Mouse (Mus musculus) kidney, adult 2 months (tissue): ENCODE results near the gene Elovl6. TPM values are rescaled to one million over a fixed set of nuclear protein-coding genes. Genes with fewer than 3 reads are reported as not detected.

Experiments used
- DNase-seq: peaks from one replicate; pipeline ENCODE4 v3.0.0; 2021
- H3K27ac ChIP-seq: fragments of 200-500 bp; 2 replicates; pipeline ENCODE4 v1.5.1; 2012; ENCODE audit warnings: low read depth, low read length, control low read depth, inconsistent platforms; ENCODE audit not compliant: insufficient read depth
- H3K27me3 ChIP-seq: fragments of 200-500 bp; replicated peaks from 2 replicates; pipeline ENCODE4 v1.6.1; 2012; ENCODE audit warnings: mild to moderate bottlenecking, moderate library complexity, low read length, inconsistent platforms; ENCODE audit not compliant: control insufficient read depth, insufficient read depth
- H3K36me3 ChIP-seq: fragments of 200-500 bp; 2 replicates; pipeline ENCODE4 v1.6.1; 2012; ENCODE audit warnings: mild to moderate bottlenecking, moderate library complexity, low read length, inconsistent platforms; ENCODE audit not compliant: control insufficient read depth, insufficient read depth
- H3K4me1 ChIP-seq: fragments of 200-500 bp; 2 replicates; pipeline ENCODE4 v1.6.1; 2011; ENCODE audit warnings: low read length; ENCODE audit not compliant: control insufficient read depth, insufficient read depth
- H3K4me3 ChIP-seq: fragments of 200-500 bp; 2 replicates; pipeline ENCODE4 v1.5.1; 2011; ENCODE audit warnings: mild to moderate bottlenecking, low read depth, low read length, control low read depth; ENCODE audit not compliant: insufficient read depth
- CTCF ChIP-seq: fragments of 200-500 bp; conservative IDR thresholded peaks from 2 replicates; pipeline ENCODE4 v1.5.1; 2011; ENCODE audit warnings: low read depth, mild to moderate bottlenecking, control low read depth, low read length, moderate library complexity, mixed read lengths; ENCODE audit not compliant: insufficient read depth, insufficient read length
- POLR2A ChIP-seq: fragments of 200-500 bp; IDR thresholded peaks from one replicate; pipeline ENCODE4 v1.6.1; 2011; ENCODE audit warnings: low read depth, low read length, control low read depth
- WGBS: fragments of 180-500 bp; shearing (Covaris S2); methylation state at CpG from one replicate; pipeline ENCODE4 v1.1.7; 2018; 5-methylcytosine and 5-hydroxymethylcytosine counted together
- polyA plus RNA-seq: library from polyadenylated mRNA; depleted of rRNA; stranded (reverse); fragments of >200 nt; gene quantifications from 2 replicates; pipeline ENCODE4 v1.2.3, GENCODE M21; 2012

Elovl6 gene
- polyA plus RNA-seq, 1 experiment: 73.0 TPM

- H3K4me3 ChIP-seq: no peak overlapping the region
- DNase-seq: peak; percentile 15
- no peak overlapping the region for H3K27ac ChIP-seq
- no peaks in the 10 kb centered on the region for H3K4me1 ChIP-seq
- TF ChIP-seq CTCF: no peak
- no peak for TF ChIP-seq POLR2A
- 32% methylated on average over 3 of the region's 3 CpGs for WGBS
- H3K27me3 ChIP-seq: no peaks in the 10 kb centered on the region
- no peaks in the 10 kb centered on the region for H3K36me3 ChIP-seq
These were observed 113.3 kb downstream of the Elovl6 start for GRCm38 (mm10) chr3:129645409-129645808.

GRCm38 (mm10) chr3:129646781-129647180, 114.6 kb downstream of the Elovl6 start:
- no peak overlapping the region for H3K4me3 ChIP-seq
- no peaks in the 10 kb centered on the region for H3K4me1 ChIP-seq
- no peak overlapping the region for H3K27ac ChIP-seq
- TF ChIP-seq POLR2A (no peak), CTCF (no peak)
- H3K36me3 ChIP-seq: no peaks in the 10 kb centered on the region
- 66% methylated on average over 5 of the region's 5 CpGs for WGBS
- DNase-seq: no peak
- H3K27me3 ChIP-seq: no peaks in the 10 kb centered on the region

- no peaks in the 10 kb centered on the region for H3K4me1 ChIP-seq
- no peaks in the 10 kb centered on the region for H3K36me3 ChIP-seq
- TF ChIP-seq CTCF (no peak), POLR2A (no peak)
- no peak overlapping the region for H3K27ac ChIP-seq
- no peak for DNase-seq
- no peaks in the 10 kb centered on the region for H3K27me3 ChIP-seq
- H3K4me3 ChIP-seq: no peak overlapping the region
- WGBS: 83% methylated on average over 10 of the region's 10 CpGs
These were observed 115.2 kb downstream of the Elovl6 start for GRCm38 (mm10) chr3:129647312-129647711.

- H3K36me3 ChIP-seq: no peaks in the 10 kb centered on the region
- no peak for DNase-seq
- 85% methylated on average over 5 of the region's 5 CpGs for WGBS
- no peak for TF ChIP-seq POLR2A
- no peak for TF ChIP-seq CTCF
- no peak overlapping the region for H3K4me3 ChIP-seq
- no peaks in the 10 kb centered on the region for H3K27me3 ChIP-seq
- H3K27ac ChIP-seq: no peak overlapping the region
- H3K4me1 ChIP-seq: no peaks in the 10 kb centered on the region
These were observed 116.4 kb downstream of the Elovl6 start for GRCm38 (mm10) chr3:129648598-129648997.

GRCm38 (mm10) chr3:129649586-129650292, 117.6 kb downstream of the Elovl6 start:
- Histone ChIP-seq H3K27me3 (no peaks in the 10 kb centered on the region), H3K27ac (no peak overlapping the region), H3K4me3 (no peak overlapping the region), H3K36me3 (no peaks in the 10 kb centered on the region), H3K4me1 (no peaks in the 10 kb centered on the region)
- DNase-seq: no peak
- WGBS: 84% methylated on average over 8 of the region's 8 CpGs
- TF ChIP-seq POLR2A (no peak), CTCF (no peak)

- H3K27me3 ChIP-seq: no peaks in the 10 kb centered on the region
- H3K36me3 ChIP-seq: no peaks in the 10 kb centered on the region
- no peak overlapping the region for H3K27ac ChIP-seq
- DNase-seq: no peak
- H3K4me1 ChIP-seq: no peaks in the 10 kb centered on the region
- TF ChIP-seq POLR2A (no peak), CTCF (no peak)
- no peak overlapping the region for H3K4me3 ChIP-seq
These were observed 118.1 kb downstream of the Elovl6 start for GRCm38 (mm10) chr3:129650293-129650612.

GRCm38 (mm10) chr3:129650931-129651330, 118.8 kb downstream of the Elovl6 start:
- WGBS: 78% methylated on average over 1 of the region's 1 CpGs

More at GRCm38 (mm10) chr3:129650931-129651330, 118.8 kb downstream of the Elovl6 start:
- no peak overlapping the region for H3K27ac ChIP-seq
- no peak for TF ChIP-seq CTCF
- H3K27me3 ChIP-seq: no peaks in the 10 kb centered on the region
- no peak overlapping the region for H3K4me3 ChIP-seq
- no peaks in the 10 kb centered on the region for H3K4me1 ChIP-seq
- no peaks in the 10 kb centered on the region for H3K36me3 ChIP-seq
- no peak for DNase-seq
